Mouse (Mus musculus): Measurements from ENCODE around the gene Adcy1.

DNA sequence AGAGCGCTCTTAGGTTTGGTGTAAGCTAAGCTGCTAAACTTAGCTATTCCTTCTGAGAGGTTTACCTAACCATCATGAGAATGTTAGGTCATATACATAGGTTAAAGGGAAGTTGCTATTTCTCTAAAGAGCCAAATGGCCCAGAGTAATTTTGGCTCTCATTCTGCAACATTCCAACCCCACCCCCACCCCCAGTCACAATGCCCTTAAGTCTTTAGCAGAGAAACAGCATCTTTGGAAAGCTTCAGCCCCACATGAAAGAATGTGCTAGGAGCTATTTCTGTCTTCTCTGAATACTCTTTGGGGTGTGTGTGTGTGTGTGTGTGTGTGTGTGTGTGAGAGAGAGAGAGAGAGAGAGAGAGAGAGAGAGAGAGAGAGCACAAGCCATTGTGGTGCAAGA is 20.6 kb downstream of the Adcy1 start:
- TF ChIP-seq GATA1 (IDR thresholded peaks at IDR 0.05; ENCODE audit: borderline replicate concordance, low read length) (no peak), FLI1 (IDR thresholded peaks at IDR 0.05; ENCODE audit: low read length) (no peak)

Data from megakaryocyte, embryonic 14.5 days (primary cell).